Mouse (Mus musculus) liver, postnatal 0 days (tissue): Measurements from ENCODE around the gene Srebf2. TPM values are rescaled to one million over a fixed set of nuclear protein-coding genes. Genes with fewer than 3 reads are reported as not detected.

Experiments
- ATAC-seq: fragments of 200-750 bp; cut with Nextera tagmentation; 2 replicates; pipeline ENCODE4 v1.8.0; 2017; ENCODE audit warnings: mild to moderate bottlenecking, moderate library complexity
- DNase-seq: peaks from one replicate; pipeline ENCODE4 v3.0.0-alpha.2; 2016
- H3K27ac ChIP-seq: fragments of 300-500 bp; sonication (generic); 2 replicates; pipeline ENCODE4 v1.5.1; 2014; ENCODE audit warnings: antibody characterized with exemption, moderate library complexity, mild to moderate bottlenecking, low read depth
- H3K27me3 ChIP-seq: fragments of 300-500 bp; sonication (generic); 2 replicates; pipeline ENCODE4 v1.6.1; 2014; ENCODE audit warnings: low read length, control low read depth, mixed read lengths; ENCODE audit not compliant: insufficient read depth
- H3K36me3 ChIP-seq: fragments of 300-500 bp; sonication (generic); replicated peaks from 2 replicates; pipeline ENCODE4 v1.6.1; 2014; ENCODE audit warnings: mild to moderate bottlenecking, control low read depth, low read length, moderate library complexity, mixed read lengths; ENCODE audit not compliant: insufficient read depth
- H3K4me1 ChIP-seq: fragments of 300-500 bp; sonication (generic); 2 replicates; pipeline ENCODE4 v1.6.1; 2014; ENCODE audit warnings: antibody characterized with exemption, mild to moderate bottlenecking, control low read depth; ENCODE audit not compliant: insufficient read depth
- H3K4me2 ChIP-seq: fragments of 300-500 bp; sonication (generic); 2 replicates; pipeline ENCODE4 v1.6.1; 2014; ENCODE audit warnings: low read depth, mild to moderate bottlenecking, low read length, moderate library complexity, mixed read lengths
- H3K4me3 ChIP-seq: fragments of 300-500 bp; sonication (generic); 2 replicates; pipeline ENCODE4 v1.5.1; 2014; ENCODE audit warnings: low read depth, low read length
- H3K9ac ChIP-seq: fragments of 300-500 bp; sonication (generic); replicated peaks from 2 replicates; pipeline ENCODE4 v1.6.1; 2014; ENCODE audit warnings: mild to moderate bottlenecking, moderate library complexity
- H3K9me3 ChIP-seq: fragments of 300-500 bp; sonication (generic); 2 replicates; pipeline ENCODE4 v1.6.1; 2016; ENCODE audit warnings: mild to moderate bottlenecking, control low read depth, low read length, mixed read lengths
- CTCF ChIP-seq: sonication (generic); IDR thresholded peaks from 2 replicates; pipeline ENCODE4 v1.5.1; 2016; ENCODE audit warnings: antibody characterized with exemption, low read depth
- EP300 ChIP-seq: IDR thresholded peaks from 2 replicates; pipeline ENCODE4 v1.6.1; 2016; ENCODE audit warnings: antibody characterized with exemption, low read depth, mild to moderate bottlenecking
- WGBS: fragments of 180-500 bp; shearing (Covaris S2); extraction: QIAGEN DNeasy Blood & Tissue Kit; methylation state at CpG from one replicate; pipeline ENCODE4 v1.1.7; 2014; ENCODE audit not compliant: insufficient replicate concordance; 5-methylcytosine and 5-hydroxymethylcytosine counted together
- polyA plus RNA-seq: library from polyadenylated mRNA; unstranded; fragments of >200 nt; fragmentation: Nextera tagmentation; extraction: Ambion mirVana; gene quantifications from 2 replicates; pipeline ENCODE4 v1.2.1, GENCODE M21; 2015

Srebf2 gene
- polyA plus RNA-seq, 1 experiment from 2014 or later, result 33.6 TPM

DNA sequence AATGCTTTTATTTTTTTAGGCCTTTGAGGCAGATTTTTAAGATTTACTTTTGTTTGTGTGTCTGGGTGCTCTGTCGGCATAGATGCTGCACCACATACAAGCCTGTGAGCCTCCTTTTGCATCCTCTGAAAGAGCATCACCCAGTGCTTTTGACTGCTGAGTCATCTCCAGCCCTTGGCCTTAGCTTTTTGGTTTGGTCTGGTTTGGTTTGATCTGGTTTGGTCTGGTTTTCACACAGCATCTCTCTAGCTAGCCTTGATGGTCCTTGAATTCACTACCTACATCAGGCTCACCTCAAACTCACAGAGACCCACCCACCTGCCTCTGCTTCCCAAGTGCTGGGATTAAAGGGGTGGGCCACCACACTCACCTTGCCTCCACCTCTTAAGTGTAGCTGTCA lies 40.9 kb downstream of the Srebf2 start:
- Histone ChIP-seq H3K4me3 (no peak overlapping the region), H3K9ac (no peak overlapping the region), H3K27me3 (no peaks in the 10 kb centered on the region), H3K9me3 (no peaks in the 10 kb centered on the region), H3K36me3 (peaks cover 65% of the 10 kb centered on the region), H3K4me1 (peaks cover 37% of the 10 kb centered on the region), H3K27ac (no peak overlapping the region), H3K4me2 (no peak overlapping the region)
- no peak for TF ChIP-seq EP300
- no peak for TF ChIP-seq CTCF
- 82% methylated on average over 1 of the region's 1 CpGs for WGBS
- no peak for DNase-seq
- ATAC-seq, result no peak

GRCm38 (mm10) chr15:82188481-82189240 lies 41.7 kb downstream of the Srebf2 start:
- H3K4me1 ChIP-seq, result peaks cover 33% of the 10 kb centered on the region
- DNase-seq, result peak; percentile 70
- H3K9ac ChIP-seq, result no peak overlapping the region
- no peak overlapping the region for H3K4me3 ChIP-seq
- TF ChIP-seq EP300, result no peak
- TF ChIP-seq CTCF, result peak; percentile 78
- no peak for ATAC-seq
- H3K9me3 ChIP-seq, result no peaks in the 10 kb centered on the region
- peaks cover 65% of the 10 kb centered on the region for H3K36me3 ChIP-seq
- no peaks in the 10 kb centered on the region for H3K27me3 ChIP-seq
- H3K27ac ChIP-seq, result no peak overlapping the region
- WGBS, result 95% methylated on average over 10 of the region's 10 CpGs
- no peak overlapping the region for H3K4me2 ChIP-seq

GRCm38 (mm10) chr15:82192617-82193016 lies 45.6 kb downstream of the Srebf2 start:
- no peak overlapping the region for H3K27ac ChIP-seq
- peaks cover 84% of the 10 kb centered on the region for H3K36me3 ChIP-seq

DNA sequence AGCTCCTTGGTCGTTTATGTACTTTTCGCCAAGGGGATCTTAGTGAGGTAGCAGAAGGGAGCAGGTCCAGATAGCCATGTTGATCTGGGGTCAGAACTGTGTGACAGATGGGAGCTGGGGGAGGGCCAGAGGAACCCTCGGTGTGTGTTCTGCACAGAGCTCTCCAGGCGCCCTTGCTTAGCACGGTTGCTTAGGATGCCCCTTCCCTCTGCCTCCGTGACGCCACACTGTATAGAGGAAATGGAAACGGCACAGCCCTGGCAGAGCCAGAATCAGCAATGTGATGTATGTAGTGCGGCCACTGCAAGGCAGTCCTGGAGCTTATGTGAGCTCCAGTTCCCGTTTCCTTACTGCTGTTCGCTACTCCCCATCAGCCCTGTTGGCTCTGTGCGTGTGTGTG lies 49.3 kb downstream of the Srebf2 start:
- no peak overlapping the region for H3K4me3 ChIP-seq
- H3K9me3 ChIP-seq, result no peaks in the 10 kb centered on the region
- TF ChIP-seq CTCF (no peak), EP300 (no peak)
- H3K36me3 ChIP-seq, result peaks cover 95% of the 10 kb centered on the region
- ATAC-seq, result 0 out of 2 replicates have a peak, but pooled peaks have one; percentile 4
- no peaks in the 10 kb centered on the region for H3K27me3 ChIP-seq
- no peaks in the 10 kb centered on the region for H3K4me1 ChIP-seq
- no peak overlapping the region for H3K4me2 ChIP-seq
- no peak overlapping the region for H3K27ac ChIP-seq
- DNase-seq, result no peak
- WGBS, result 60% methylated on average over 12 of the region's 12 CpGs
- H3K9ac ChIP-seq, result no peak overlapping the region

More at GRCm38 (mm10) chr15:82192617-82193016, 45.6 kb downstream of the Srebf2 start:
- WGBS, result 86% methylated on average over 8 of the region's 8 CpGs
- DNase-seq, result no peak
- no peak overlapping the region for H3K9ac ChIP-seq
- H3K27me3 ChIP-seq, result no peaks in the 10 kb centered on the region
- TF ChIP-seq EP300, result no peak
- TF ChIP-seq CTCF, result no peak
- H3K4me1 ChIP-seq, result no peaks in the 10 kb centered on the region
- no peaks in the 10 kb centered on the region for H3K9me3 ChIP-seq
- ATAC-seq, result no peak
- no peak overlapping the region for H3K4me2 ChIP-seq
- no peak overlapping the region for H3K4me3 ChIP-seq

GRCm38 (mm10) chr15:82197246-82197750 lies 50.3 kb downstream of the Srebf2 start:
- H3K27ac ChIP-seq, result no peak overlapping the region
- ATAC-seq, result no peak
- 67% methylated on average over 10 of the region's 10 CpGs for WGBS

DNA sequence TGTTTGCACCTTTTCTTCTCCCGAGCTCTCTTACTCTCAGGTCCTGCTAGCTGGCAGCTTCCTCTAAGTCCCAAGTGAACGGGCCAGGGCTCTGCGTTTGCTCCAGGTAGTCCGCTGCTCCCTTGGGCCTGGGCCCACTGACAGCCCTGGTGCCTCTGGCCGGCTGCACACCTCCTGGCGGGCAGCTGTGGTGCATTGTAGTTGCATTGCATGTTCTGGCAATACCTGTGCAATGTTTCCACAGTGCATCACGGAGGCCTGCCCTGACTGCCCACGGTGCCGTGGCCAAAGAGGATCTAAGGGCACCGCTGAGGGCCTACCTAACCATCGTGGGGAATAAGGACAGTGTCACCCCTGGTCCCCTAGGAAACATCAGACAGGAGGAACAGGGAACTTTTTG lies 51.0 kb downstream of the Srebf2 start:
- H3K36me3 ChIP-seq, result peaks cover 91% of the 10 kb centered on the region
- TF ChIP-seq CTCF (no peak), EP300 (no peak)
- ATAC-seq (no peak), DNase-seq (no peak)
- H3K4me3 ChIP-seq, result no peak overlapping the region
- no peaks in the 10 kb centered on the region for H3K4me1 ChIP-seq
- no peaks in the 10 kb centered on the region for H3K27me3 ChIP-seq
- WGBS, result 57% methylated on average over 11 of the region's 11 CpGs
- no peaks in the 10 kb centered on the region for H3K9me3 ChIP-seq
- H3K27ac ChIP-seq, result no peak overlapping the region
- no peak overlapping the region for H3K4me2 ChIP-seq
- no peak overlapping the region for H3K9ac ChIP-seq

More at GRCm38 (mm10) chr15:82197246-82197750, 50.3 kb downstream of the Srebf2 start:
- no peak for DNase-seq
- no peak overlapping the region for H3K4me3 ChIP-seq
- H3K4me2 ChIP-seq, result no peak overlapping the region
- H3K36me3 ChIP-seq, result peaks cover 93% of the 10 kb centered on the region
- H3K9me3 ChIP-seq, result no peaks in the 10 kb centered on the region
- no peaks in the 10 kb centered on the region for H3K4me1 ChIP-seq
- TF ChIP-seq EP300 (no peak), CTCF (no peak)
- no peaks in the 10 kb centered on the region for H3K27me3 ChIP-seq
- H3K9ac ChIP-seq, result no peak overlapping the region
